Mouse (Mus musculus): ENCODE measurements around the gene March1.

GRCm38 (mm10) chr8:66334265-66334664, 716.6 kb downstream of the March1 start:
- TF ChIP-seq CTCF (IDR thresholded peaks at IDR 0.05; ENCODE audit: borderline replicate concordance, extremely low read depth, insufficient read depth, insufficient read length), result no peak
- TF ChIP-seq POLR2A (IDR thresholded peaks at IDR 0.05; ENCODE audit: borderline replicate concordance, extremely low read depth, insufficient read depth, insufficient read length, poor library complexity, severe bottlenecking), result no peak
